Comparison of ENCODE assay signal across 25 mouse cellular contexts in the genomic region with DNA sequence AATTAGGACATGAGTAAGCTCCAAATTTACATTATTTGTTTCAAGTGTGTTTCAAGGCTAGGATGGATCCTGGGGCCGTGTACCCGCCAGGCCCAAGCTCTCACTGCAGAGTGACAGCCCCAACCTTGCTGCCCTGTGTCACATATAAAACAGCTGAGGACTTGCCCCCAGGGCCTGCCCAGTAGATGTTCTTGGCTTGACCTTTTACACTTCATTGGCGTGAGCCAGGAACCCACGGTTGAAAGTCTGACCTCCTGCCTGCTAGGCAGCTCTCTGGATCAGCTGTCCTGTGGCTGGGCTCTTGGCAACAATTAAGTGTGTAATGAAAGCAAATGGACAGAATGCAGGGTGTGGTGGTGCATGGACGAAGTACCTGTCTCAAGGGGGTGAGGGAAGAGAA. TPM values are rescaled to one million over a fixed set of nuclear protein-coding genes. Genes with fewer than 3 reads are reported as not detected.
DNase-seq lines count a peak whose midpoint lies in the region; ATAC-seq and TF ChIP-seq lines count a peak whose summit lies in the region.
"Had no signal": no experiment of that assay in that cellular context is flagged by ENCODE, and none has a peak within 500 bp of the region (broad histone marks: within the 10 kb centered on the region; RNA-seq: fewer than 3 reads in every experiment).

No protein-coding gene starts in this region.

- 45% methylated on average over 5 of the region's 5 CpGs for WGBS in kidney, adult 2 months
- 79% methylated on average over 5 of the region's 5 CpGs for WGBS in midbrain, embryonic 15.5 days

- intact Hi-C loops in gastrocnemius, adult 2 months (cut with DNase I) = no loop called here

- no peak for TF ChIP-seq CTCF in gastrocnemius, adult 2 months (IDR thresholded peaks at IDR 0.05)
- TF ChIP-seq CTCF in kidney, adult 2 months (conservative IDR thresholded peaks at IDR 0.05; ENCODE audit: insufficient read depth, insufficient read length, low read depth, low read length) = no peak
- TF ChIP-seq CTCF in E14TG2a.4 (conservative IDR thresholded peaks at IDR 0.05; ENCODE audit: low read length) = no peak

- peak overlapping the region; percentile 98 for H3K4me3 ChIP-seq in gastrocnemius, adult 2 months
- no peak overlapping the region for H3K4me3 ChIP-seq in kidney, adult 2 months (ENCODE audit: insufficient read depth, low read depth, low read length)
- peak overlapping the region; percentile 41 for H3K4me3 ChIP-seq in E14TG2a.4 (replicated peaks; ENCODE audit: low read length)
- no peak overlapping the region for H3K4me3 ChIP-seq in midbrain, embryonic 15.5 days
- H3K4me3 ChIP-seq: erythroblast, embryonic 14.5 days; forebrain, embryonic 13.5 days; limb, embryonic 15.5 days had no signal

- no peaks in the 10 kb centered on the region for H3K27me3 ChIP-seq in kidney, adult 2 months (replicated peaks; ENCODE audit: control insufficient read depth, insufficient read depth, low read length)
- H3K27me3 ChIP-seq in E14TG2a.4 (ENCODE audit: insufficient read depth, low read length) = 0 out of 2 replicates have a peak, but pooled peaks cover 7% of the 10 kb centered on the region
- H3K27me3 ChIP-seq in midbrain, embryonic 15.5 days (replicated peaks) = no peaks in the 10 kb centered on the region
- H3K27me3 ChIP-seq: forebrain, embryonic 13.5 days; limb, embryonic 15.5 days had no signal

- H3K27ac ChIP-seq in gastrocnemius, adult 2 months = peak overlapping the region; percentile 67
- H3K27ac ChIP-seq in kidney, adult 2 months (ENCODE audit: insufficient read depth, low read depth, low read length) = peak overlapping the region; percentile 5; the same call in 1 of the 2 replicates
- no peak overlapping the region for H3K27ac ChIP-seq in midbrain, embryonic 15.5 days
- H3K27ac ChIP-seq: forebrain, embryonic 13.5 days; kidney, postnatal 0 days; limb, embryonic 15.5 days had no signal

- peak; percentile 57 for DNase-seq in gastrocnemius, adult 2 months
- no peak for DNase-seq in gastrocnemius, postnatal 10 days
- peak; percentile 79 for DNase-seq in kidney, adult 2 months
- DNase-seq in kidney, postnatal 10 days = no peak
- DNase-seq in adrenal gland, postnatal 25 days = peak; percentile 18
- DNase-seq in urinary bladder, postnatal 25 days (ENCODE audit: low spot score) = no peak
- DNase-seq: cerebellum, adult 9-11 months; lung, adult 2 months; right cerebral cortex, adult 18-20 months had no signal

- H3K36me3 ChIP-seq in kidney, adult 2 months (ENCODE audit: control insufficient read depth, insufficient read depth, low read length) = peaks cover 16% of the 10 kb centered on the region
- peaks cover 80% of the 10 kb centered on the region for H3K36me3 ChIP-seq in E14TG2a.4 (ENCODE audit: insufficient read depth, low read length)
- peaks cover 16% of the 10 kb centered on the region; the same call in 1 of the 2 replicates for H3K36me3 ChIP-seq in midbrain, embryonic 15.5 days (replicated peaks)

- H3K9me3 ChIP-seq in E14TG2a.4 (ENCODE audit: low read length) = no peaks in the 10 kb centered on the region
- H3K9me3 ChIP-seq in midbrain, embryonic 15.5 days = no peaks in the 10 kb centered on the region
- H3K9me3 ChIP-seq: forebrain, embryonic 13.5 days; limb, embryonic 15.5 days had no signal

- peaks cover 8% of the 10 kb centered on the region; the same call in 1 of the 2 replicates for H3K4me1 ChIP-seq in kidney, adult 2 months (ENCODE audit: control insufficient read depth, insufficient read depth, low read length)
- peaks cover 62% of the 10 kb centered on the region for H3K4me1 ChIP-seq in E14TG2a.4 (replicated peaks; ENCODE audit: low read depth, low read length)
- H3K4me1 ChIP-seq in midbrain, embryonic 15.5 days = peaks cover 20% of the 10 kb centered on the region

- no peak overlapping the region for H3K9ac ChIP-seq in midbrain, embryonic 15.5 days
- H3K9ac ChIP-seq: forebrain, embryonic 13.5 days; limb, embryonic 15.5 days had no signal

- no peak for ATAC-seq in midbrain, embryonic 15.5 days (replicated peaks)
- ATAC-seq: forebrain, embryonic 13.5 days had no signal

- no peak overlapping the region for H3K4me2 ChIP-seq in midbrain, embryonic 15.5 days
- H3K4me2 ChIP-seq: forebrain, embryonic 13.5 days; limb, embryonic 15.5 days had no signal

- TF ChIP-seq POLR2A in kidney, adult 2 months (IDR thresholded peaks at IDR 0.05; ENCODE audit: low read depth, low read length) = no peak

RNA-seq across cellular contexts. Expression of gene Ldha, which starts 8.0 kb away (rescaled TPM):
- 1,000 to 10,000 TPM; 2,441 to 2,897 TPM for total RNA-seq in gastrocnemius, adult 2 months (2021)
- 1,000 to 10,000 TPM; 1,967 to 2,342 TPM for total RNA-seq in gastrocnemius, postnatal 10 days (2021)
- 665 and 667 TPM in 2 replicates for polyA plus RNA-seq in kidney, adult 2 months (2012; rRNA removed)
- 283 and 320 TPM in 2 replicates for total RNA-seq in adrenal gland, postnatal 25 days (2021)
- polyA plus RNA-seq in midbrain, embryonic 15.5 days (2015; fragmentation: Nextera tagmentation; extraction: Ambion mirVana) = 522 and 586 TPM in 2 replicates

RNA-seq across cellular contexts. Expression of gene Ldhc, which starts 11.7 kb away (rescaled TPM):
- not detected for total RNA-seq in gastrocnemius, adult 2 months (2021)
- not detected for total RNA-seq in gastrocnemius, postnatal 10 days (2021)
- polyA plus RNA-seq in kidney, adult 2 months (2012; rRNA removed) = 0.42 and 0.67 TPM in 2 replicates
- not detected in 2 replicates for total RNA-seq in adrenal gland, postnatal 25 days (2021)
- 0.15 TPM in 1 of 2 replicates, not detected in the other for polyA plus RNA-seq in midbrain, embryonic 15.5 days (2015; fragmentation: Nextera tagmentation; extraction: Ambion mirVana)
- total RNA-seq: heart, adult 18-20 months; layer of hippocampus, adult 8-10 months; left cerebral cortex, postnatal 36 days had no signal
- polyA plus RNA-seq: C2C12; embryonic facial prominence, embryonic 11.5 days; forebrain, embryonic 13.5 days; frontal cortex, adult 2 months; heart, embryonic 16.5 days; hindbrain, embryonic 11.5 days; kidney, postnatal 0 days; lung, adult 2 months; neural tube, embryonic 11.5 days; small intestine, adult 2 months had no signal

RNA-seq across cellular contexts. Expression of gene Gtf2h1, which starts 53.4 kb away (rescaled TPM):
- total RNA-seq in gastrocnemius, adult 2 months (2021) = 10 to 100 TPM; 17.7 to 18.6 TPM
- 10 to 100 TPM; 18.3 to 23.4 TPM for total RNA-seq in gastrocnemius, postnatal 10 days (2021)
- polyA plus RNA-seq in kidney, adult 2 months (2012; rRNA removed) = 9.8 and 11.6 TPM in 2 replicates
- 33.3 and 40.1 TPM in 2 replicates for total RNA-seq in adrenal gland, postnatal 25 days (2021)
- polyA plus RNA-seq in midbrain, embryonic 15.5 days (2015; fragmentation: Nextera tagmentation; extraction: Ambion mirVana) = 41.2 and 44.6 TPM in 2 replicates

RNA-seq across cellular contexts. Expression of gene Hps5, which starts 53.4 kb away (rescaled TPM):
- total RNA-seq in gastrocnemius, adult 2 months (2021) = 10 to 100 TPM in 1 of 2 experiments, 1 to 10 TPM in 1; 9.7 to 11.3 TPM
- 10 to 100 TPM; 12.1 to 16.0 TPM for total RNA-seq in gastrocnemius, postnatal 10 days (2021)
- polyA plus RNA-seq in kidney, adult 2 months (2012; rRNA removed) = 31.0 and 41.7 TPM in 2 replicates
- 27.6 and 34.3 TPM in 2 replicates for total RNA-seq in adrenal gland, postnatal 25 days (2021)
- polyA plus RNA-seq in midbrain, embryonic 15.5 days (2015; fragmentation: Nextera tagmentation; extraction: Ambion mirVana) = 13.0 and 13.7 TPM in 2 replicates

Comparison
In these comparisons a context has a peak if more than half of its experiments do, and no peak if none do; other contexts are left out.
1. DNase-seq: peak in gastrocnemius, adult 2 months (single experiment), kidney, adult 2 months (single experiment) and adrenal gland, postnatal 25 days (single experiment); none in gastrocnemius, postnatal 10 days (single experiment), kidney, postnatal 10 days (single experiment) and urinary bladder, postnatal 25 days (single experiment).
2. H3K4me3 ChIP-seq: peak in gastrocnemius, adult 2 months (single experiment) and E14TG2a.4 (single experiment); none in kidney, adult 2 months (single experiment) and midbrain, embryonic 15.5 days (single experiment).